In the genomic region with DNA sequence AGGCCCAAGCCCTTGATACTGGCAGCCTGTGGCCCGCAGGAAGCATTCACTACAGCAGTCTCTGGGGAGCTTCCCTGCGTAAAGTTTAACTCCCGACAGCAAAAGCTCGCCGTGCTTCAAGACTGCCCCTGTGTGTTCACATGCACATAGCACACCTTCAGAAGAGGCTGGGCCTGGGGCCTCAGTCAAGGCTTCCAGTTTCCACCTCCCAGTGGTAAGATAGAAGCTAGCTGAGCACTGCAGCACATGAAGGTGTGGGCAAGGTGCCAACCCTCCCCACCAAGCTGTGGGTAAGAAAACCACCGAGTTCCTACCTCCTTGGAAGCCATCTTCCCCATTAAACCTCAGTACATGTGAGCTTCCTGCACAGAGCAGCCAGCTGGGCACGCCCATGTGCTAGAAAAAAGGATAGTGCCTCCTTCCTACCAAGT, we compare ENCODE assay signal across 11 mouse cellular contexts. TPM values are rescaled to one million over a fixed set of nuclear protein-coding genes. Genes with fewer than 3 reads are reported as not detected.
DNase-seq lines count a peak whose midpoint lies in the region; ATAC-seq lines count a peak whose summit lies in the region.
"Had no signal": no experiment of that assay in that cellular context is flagged by ENCODE, and none has a peak within 500 bp of the region (broad histone marks: within the 10 kb centered on the region; RNA-seq: fewer than 3 reads in every experiment).

No protein-coding gene starts in this region.

- H3K4me3 ChIP-seq in limb, embryonic 11.5 days (ENCODE audit: low read depth, low read length) = no peak overlapping the region
- H3K4me3 ChIP-seq in limb, embryonic 10.5 days = no peak overlapping the region
- H3K4me3 ChIP-seq in embryonic facial prominence, embryonic 12.5 days = no peak overlapping the region
- H3K4me3 ChIP-seq: myocyte had no signal

- H3K4me2 ChIP-seq in limb, embryonic 11.5 days (ENCODE audit: low read depth, severe bottlenecking) = no peak overlapping the region
- H3K4me2 ChIP-seq in embryonic facial prominence, embryonic 12.5 days (replicated peaks) = no peak overlapping the region

- no peak overlapping the region; the same call in 1 of the 2 replicates for H3K9ac ChIP-seq in limb, embryonic 11.5 days (ENCODE audit: low read length)
- no peak overlapping the region for H3K9ac ChIP-seq in embryonic facial prominence, embryonic 12.5 days

- H3K36me3 ChIP-seq in limb, embryonic 11.5 days (ENCODE audit: control insufficient read depth, insufficient read depth, low read length) = peaks cover 24% of the 10 kb centered on the region
- peaks cover 84% of the 10 kb centered on the region for H3K36me3 ChIP-seq in limb, embryonic 10.5 days
- peaks cover 65% of the 10 kb centered on the region for H3K36me3 ChIP-seq in embryonic facial prominence, embryonic 12.5 days

- no peaks in the 10 kb centered on the region for H3K27me3 ChIP-seq in limb, embryonic 11.5 days (ENCODE audit: control insufficient read depth, insufficient read depth, low read length)
- no peaks in the 10 kb centered on the region for H3K27me3 ChIP-seq in limb, embryonic 10.5 days (ENCODE audit: low read depth, poor library complexity, severe bottlenecking)
- no peaks in the 10 kb centered on the region for H3K27me3 ChIP-seq in embryonic facial prominence, embryonic 12.5 days

- H3K4me1 ChIP-seq in limb, embryonic 11.5 days (ENCODE audit: control insufficient read depth, insufficient read depth, low read length) = no peaks in the 10 kb centered on the region
- no peaks in the 10 kb centered on the region for H3K4me1 ChIP-seq in limb, embryonic 10.5 days
- peaks cover 21% of the 10 kb centered on the region for H3K4me1 ChIP-seq in embryonic facial prominence, embryonic 12.5 days

- WGBS in limb, embryonic 11.5 days = 68% methylated on average over 7 of the region's 7 CpGs
- WGBS in limb, embryonic 10.5 days = 79% methylated on average over 7 of the region's 7 CpGs
- 50% methylated on average over 7 of the region's 7 CpGs for WGBS in embryonic facial prominence, embryonic 12.5 days

- ATAC-seq in limb, embryonic 11.5 days (ENCODE audit: insufficient number of reproducible peaks, low FRiP score, low TSS enrichment, low read depth) = no peak
- ATAC-seq in embryonic facial prominence, embryonic 12.5 days (ENCODE audit: insufficient number of reproducible peaks, insufficient read depth, low FRiP score, low TSS enrichment) = no peak
- ATAC-seq in erythroblast, adult 5-6 weeks (replicated peaks; ENCODE audit: low FRiP score, poor library complexity, severe bottlenecking) = no peak

- H3K9me3 ChIP-seq in limb, embryonic 11.5 days (ENCODE audit: control insufficient read depth, low read length) = no peaks in the 10 kb centered on the region
- no peaks in the 10 kb centered on the region for H3K9me3 ChIP-seq in limb, embryonic 10.5 days (replicated peaks)
- H3K9me3 ChIP-seq in embryonic facial prominence, embryonic 12.5 days = no peaks in the 10 kb centered on the region

- no peak overlapping the region for H3K27ac ChIP-seq in limb, embryonic 11.5 days (replicated peaks; ENCODE audit: low read depth, low read length)
- H3K27ac ChIP-seq in limb, embryonic 10.5 days = no peak overlapping the region
- H3K27ac ChIP-seq in embryonic facial prominence, embryonic 12.5 days = 0 out of 2 replicates have a peak overlapping the region, but pooled peaks have one; percentile 11

- DNase-seq in cerebellum, postnatal 10 days = peak; percentile 25
- DNase-seq in cerebellum, postnatal 36 days = no peak
- DNase-seq in limb, embryonic 11.5 days (ENCODE audit: low spot score) = peak; percentile 26
- DNase-seq in limb, embryonic 10.5 days (ENCODE audit: low spot score) = no peak
- DNase-seq in lung, postnatal 36 days = peak; percentile 41
- DNase-seq in thymus, postnatal 0 days (ENCODE audit: low spot score) = peak; percentile 84

RNA-seq across cellular contexts. Expression of a gene that starts 24.2 kb away (rescaled TPM):
- polyA plus RNA-seq in limb, embryonic 11.5 days (2014; fragmentation: Nextera tagmentation; extraction: Ambion mirVana) = 19.1 and 20.1 TPM in 2 replicates
- 16.8 and 21.8 TPM in 2 replicates for polyA plus RNA-seq in limb, embryonic 10.5 days (2016; fragmentation: Nextera tagmentation; extraction: Ambion mirVana)
- polyA plus RNA-seq in embryonic facial prominence, embryonic 12.5 days (2016; fragmentation: Nextera tagmentation; extraction: Ambion mirVana) = 18.8 and 19.3 TPM in 2 replicates
- 10.4 and 11.8 TPM in 2 replicates for polyA plus RNA-seq in thymus, postnatal 0 days (2015; fragmentation: Nextera tagmentation; extraction: Ambion mirVana)
- total RNA-seq in erythroblast, adult 5-6 weeks (2015; ENCODE audit: low replicate concordance) = 0.38 and 2.1 TPM in 2 replicates
- 0.70 and 1.7 TPM in 2 replicates for total RNA-seq in erythroblast, adult 5-6 weeks (2017; ENCODE audit: low replicate concordance)

RNA-seq across cellular contexts. Expression of a gene that starts 25.3 kb away (rescaled TPM):
- 144 and 148 TPM in 2 replicates for polyA plus RNA-seq in limb, embryonic 11.5 days (2014; fragmentation: Nextera tagmentation; extraction: Ambion mirVana)
- 106 and 122 TPM in 2 replicates for polyA plus RNA-seq in limb, embryonic 10.5 days (2016; fragmentation: Nextera tagmentation; extraction: Ambion mirVana)
- 157 and 169 TPM in 2 replicates for polyA plus RNA-seq in embryonic facial prominence, embryonic 12.5 days (2016; fragmentation: Nextera tagmentation; extraction: Ambion mirVana)
- polyA plus RNA-seq in thymus, postnatal 0 days (2015; fragmentation: Nextera tagmentation; extraction: Ambion mirVana) = 45.1 and 49.5 TPM in 2 replicates
- total RNA-seq in erythroblast, adult 5-6 weeks (2015; ENCODE audit: low replicate concordance) = 0.38 TPM in 1 of 2 replicates, not detected in the other
- 0.42 and 2.6 TPM in 2 replicates for total RNA-seq in erythroblast, adult 5-6 weeks (2017; ENCODE audit: low replicate concordance)

RNA-seq across cellular contexts. Expression of a gene that starts 46.6 kb away (rescaled TPM):
- polyA plus RNA-seq in limb, embryonic 11.5 days (2014; fragmentation: Nextera tagmentation; extraction: Ambion mirVana) = 9.4 and 10.0 TPM in 2 replicates
- polyA plus RNA-seq in limb, embryonic 10.5 days (2016; fragmentation: Nextera tagmentation; extraction: Ambion mirVana) = 5.7 and 7.9 TPM in 2 replicates
- polyA plus RNA-seq in embryonic facial prominence, embryonic 12.5 days (2016; fragmentation: Nextera tagmentation; extraction: Ambion mirVana) = 8.7 and 10.1 TPM in 2 replicates
- polyA plus RNA-seq in thymus, postnatal 0 days (2015; fragmentation: Nextera tagmentation; extraction: Ambion mirVana) = 3.3 and 3.8 TPM in 2 replicates
- 0.77 TPM in 1 of 2 replicates, not detected in the other for total RNA-seq in erythroblast, adult 5-6 weeks (2015; ENCODE audit: low replicate concordance)
- total RNA-seq in erythroblast, adult 5-6 weeks (2017; ENCODE audit: low replicate concordance) = 0.51 TPM in 1 of 2 replicates, not detected in the other

RNA-seq across cellular contexts. Expression of a gene that starts 50.2 kb away (rescaled TPM):
- not detected in 2 replicates for polyA plus RNA-seq in limb, embryonic 11.5 days (2014; fragmentation: Nextera tagmentation; extraction: Ambion mirVana)
- not detected in 2 replicates for polyA plus RNA-seq in limb, embryonic 10.5 days (2016; fragmentation: Nextera tagmentation; extraction: Ambion mirVana)
- not detected in 2 replicates for polyA plus RNA-seq in embryonic facial prominence, embryonic 12.5 days (2016; fragmentation: Nextera tagmentation; extraction: Ambion mirVana)
- polyA plus RNA-seq in thymus, postnatal 0 days (2015; fragmentation: Nextera tagmentation; extraction: Ambion mirVana) = not detected in 2 replicates
- total RNA-seq in erythroblast, adult 5-6 weeks (2015; ENCODE audit: low replicate concordance) = not detected in 2 replicates
- not detected in 2 replicates for total RNA-seq in erythroblast, adult 5-6 weeks (2017; ENCODE audit: low replicate concordance)
- total RNA-seq: gastrocnemius, postnatal 36 days had no signal
- polyA plus RNA-seq: C2C12, myocyte had no signal

Comparison
In these comparisons a context has a peak if more than half of its experiments do, and no peak if none do; other contexts are left out.
1. DNase-seq: peak in cerebellum, postnatal 10 days (2 of 2), limb, embryonic 11.5 days (single experiment), lung, postnatal 36 days (single experiment) and thymus, postnatal 0 days (single experiment); none in cerebellum, postnatal 36 days (0 of 2) and limb, embryonic 10.5 days (single experiment).